Mouse (Mus musculus): ENCODE data around the gene Prkcb.

The Prkcb gene

DNA sequence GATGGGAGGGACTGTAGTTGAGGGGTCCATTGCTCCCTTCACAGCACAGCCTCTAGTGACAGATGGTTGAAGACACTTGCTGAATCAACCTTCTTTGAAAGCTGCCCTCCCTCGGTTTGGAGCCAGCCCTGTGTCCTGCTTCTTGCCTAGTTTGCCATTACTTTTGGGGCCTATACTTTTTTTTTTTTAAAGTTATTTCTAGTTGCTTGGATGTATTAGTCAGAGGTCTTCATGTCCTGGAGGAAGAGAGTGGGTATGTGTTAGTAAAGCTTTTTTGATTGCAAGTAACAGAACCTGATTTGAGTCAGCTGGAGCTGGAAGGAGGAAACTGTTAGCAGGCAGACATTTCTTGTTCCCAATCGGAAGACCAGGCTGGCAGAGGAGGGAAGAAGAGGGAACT, 62.2 kb downstream of the Prkcb start:
- DNase-seq (ENCODE audit: low read depth, low spot score) = no peak
- H3K27me3 ChIP-seq (ENCODE audit: control insufficient read depth, insufficient read depth, low read length, poor library complexity, severe bottlenecking) = no peaks in the 10 kb centered on the region

DNA sequence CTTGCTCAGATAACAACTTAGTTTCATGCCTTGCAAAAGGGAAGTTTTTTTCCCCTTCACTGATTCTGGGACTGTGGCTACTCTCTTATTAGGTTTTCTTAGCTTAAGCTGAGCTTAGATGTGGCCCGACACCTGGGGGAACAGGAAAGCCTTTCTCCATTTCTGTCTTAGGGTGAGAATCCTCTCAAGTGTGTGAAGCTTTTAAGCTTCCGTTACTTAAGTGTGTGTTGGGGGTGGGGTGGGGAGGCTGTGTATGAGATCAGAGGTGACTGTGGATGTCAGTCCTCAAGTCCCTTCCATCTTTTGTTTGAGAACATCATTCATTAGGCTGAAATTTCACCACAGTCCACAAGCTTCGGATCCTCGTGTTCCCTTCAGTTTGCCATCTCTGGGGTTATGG, 63.3 kb downstream of the Prkcb start:
- peak; percentile 54 for DNase-seq (ENCODE audit: low read depth, low spot score)
- no peaks in the 10 kb centered on the region for H3K36me3 ChIP-seq (ENCODE audit: control insufficient read depth, insufficient read depth, low read length, poor library complexity, severe bottlenecking)
- no peaks in the 10 kb centered on the region for H3K27me3 ChIP-seq (ENCODE audit: control insufficient read depth, insufficient read depth, low read length, poor library complexity, severe bottlenecking)

More for the DNA sequence above, 62.2 kb downstream of the Prkcb start:
- H3K36me3 ChIP-seq (ENCODE audit: control insufficient read depth, insufficient read depth, low read length, poor library complexity, severe bottlenecking) = no peaks in the 10 kb centered on the region

GRCm38 (mm10) chr7:122352566-122353277, 64.2 kb downstream of the Prkcb start:
- H3K36me3 ChIP-seq (ENCODE audit: control insufficient read depth, insufficient read depth, low read length, poor library complexity, severe bottlenecking) = no peaks in the 10 kb centered on the region
- H3K27me3 ChIP-seq (ENCODE audit: control insufficient read depth, insufficient read depth, low read length, poor library complexity, severe bottlenecking) = no peaks in the 10 kb centered on the region
- peak; percentile 62 for DNase-seq (ENCODE audit: low read depth, low spot score)

DNA sequence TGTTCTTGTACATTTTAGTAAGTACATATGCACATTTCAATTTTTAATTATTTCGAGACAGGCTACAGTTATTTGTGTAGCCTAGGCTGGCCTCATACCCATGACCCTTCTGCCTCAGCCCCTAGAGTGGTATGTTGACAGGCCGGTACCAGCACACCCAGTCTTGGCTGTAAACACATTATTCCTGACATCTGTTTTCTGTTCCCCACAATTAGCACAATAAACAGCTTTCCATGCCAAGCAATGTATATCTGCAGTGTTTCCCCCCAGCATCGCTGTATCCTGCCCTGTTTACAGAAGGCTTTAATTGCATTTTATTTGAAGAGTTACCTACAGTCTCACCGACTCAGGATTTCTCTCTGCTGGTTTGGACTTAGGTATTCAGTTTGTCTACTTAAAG, 64.8 kb downstream of the Prkcb start:
- Histone ChIP-seq H3K27me3 (ENCODE audit: control insufficient read depth, insufficient read depth, low read length, poor library complexity, severe bottlenecking) (no peaks in the 10 kb centered on the region), H3K36me3 (ENCODE audit: control insufficient read depth, insufficient read depth, low read length, poor library complexity, severe bottlenecking) (no peaks in the 10 kb centered on the region)
- DNase-seq (ENCODE audit: low read depth, low spot score) = no peak

GRCm38 (mm10) chr7:122356941-122357340, 68.4 kb downstream of the Prkcb start:
- Histone ChIP-seq H3K27me3 (ENCODE audit: control insufficient read depth, insufficient read depth, low read length, poor library complexity, severe bottlenecking) (no peaks in the 10 kb centered on the region), H3K36me3 (ENCODE audit: control insufficient read depth, insufficient read depth, low read length, poor library complexity, severe bottlenecking) (no peaks in the 10 kb centered on the region)
- DNase-seq (ENCODE audit: low read depth, low spot score) = no peak

GRCm38 (mm10) chr7:122357847-122358246, 69.3 kb downstream of the Prkcb start:
- H3K27me3 ChIP-seq (ENCODE audit: control insufficient read depth, insufficient read depth, low read length, poor library complexity, severe bottlenecking) = no peaks in the 10 kb centered on the region
- H3K36me3 ChIP-seq (ENCODE audit: control insufficient read depth, insufficient read depth, low read length, poor library complexity, severe bottlenecking) = peaks cover 2% of the 10 kb centered on the region; the same call in 1 of the 2 replicates
- DNase-seq (ENCODE audit: low read depth, low spot score) = no peak

DNA sequence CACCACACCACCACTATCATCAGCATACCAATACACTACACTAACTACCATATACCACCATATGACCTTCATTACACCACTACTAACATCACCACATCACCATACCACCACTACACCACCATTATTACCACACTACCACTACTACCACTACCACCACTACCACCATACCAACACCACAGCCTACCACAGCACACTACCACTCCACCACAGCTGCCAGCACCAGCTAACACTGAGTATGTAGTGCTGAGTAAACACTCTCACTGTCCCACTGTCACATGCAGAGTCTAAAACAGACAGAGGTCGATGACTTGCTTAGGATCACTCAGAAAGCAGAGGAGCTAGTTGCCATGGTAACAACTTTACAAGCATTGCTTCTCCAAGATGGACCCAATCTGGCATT, 78.1 kb downstream of the Prkcb start:
- DNase-seq (ENCODE audit: low read depth, low spot score) = no peak
- Histone ChIP-seq H3K27me3 (ENCODE audit: control insufficient read depth, insufficient read depth, low read length, poor library complexity, severe bottlenecking) (no peaks in the 10 kb centered on the region), H3K36me3 (ENCODE audit: control insufficient read depth, insufficient read depth, low read length, poor library complexity, severe bottlenecking) (peaks cover 2% of the 10 kb centered on the region; the same call in 1 of the 2 replicates)

- Histone ChIP-seq H3K27me3 (ENCODE audit: control insufficient read depth, insufficient read depth, low read length, poor library complexity, severe bottlenecking) (no peaks in the 10 kb centered on the region), H3K36me3 (ENCODE audit: control insufficient read depth, insufficient read depth, low read length, poor library complexity, severe bottlenecking) (peaks cover 2% of the 10 kb centered on the region; the same call in 1 of the 2 replicates)
- no peak for DNase-seq (ENCODE audit: low read depth, low spot score)
These were observed 78.9 kb downstream of the Prkcb start for GRCm38 (mm10) chr7:122367303-122368007.

DNA sequence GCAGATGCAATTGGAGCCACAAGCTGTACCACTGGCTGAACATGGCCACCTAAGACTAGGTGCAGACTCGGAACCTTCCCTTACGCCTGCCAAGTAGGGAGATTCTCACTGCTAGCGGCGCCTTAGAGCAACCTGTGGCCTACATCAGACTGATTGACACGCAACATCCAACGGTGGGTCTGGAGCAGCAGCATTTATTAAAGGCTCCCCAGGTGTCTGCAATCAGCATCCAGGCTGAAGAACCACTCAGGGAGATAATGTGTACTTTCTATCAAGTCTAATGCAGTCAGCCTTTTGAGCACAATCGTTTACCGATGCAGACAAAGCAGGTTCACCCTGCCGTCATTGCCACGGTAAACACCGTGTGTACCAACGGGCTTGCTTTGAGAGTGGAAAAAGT, 81.9 kb downstream of the Prkcb start:
- Histone ChIP-seq H3K27me3 (ENCODE audit: control insufficient read depth, insufficient read depth, low read length, poor library complexity, severe bottlenecking) (no peaks in the 10 kb centered on the region), H3K36me3 (ENCODE audit: control insufficient read depth, insufficient read depth, low read length, poor library complexity, severe bottlenecking) (peaks cover 2% of the 10 kb centered on the region; the same call in 1 of the 2 replicates)
- DNase-seq (ENCODE audit: low read depth, low spot score) = no peak

GRCm38 (mm10) chr7:122371947-122372346, 83.4 kb downstream of the Prkcb start:
- Histone ChIP-seq H3K36me3 (ENCODE audit: control insufficient read depth, insufficient read depth, low read length, poor library complexity, severe bottlenecking) (peaks cover 2% of the 10 kb centered on the region; the same call in 1 of the 2 replicates), H3K27me3 (ENCODE audit: control insufficient read depth, insufficient read depth, low read length, poor library complexity, severe bottlenecking) (no peaks in the 10 kb centered on the region)
- no peak for DNase-seq (ENCODE audit: low read depth, low spot score)

DNA sequence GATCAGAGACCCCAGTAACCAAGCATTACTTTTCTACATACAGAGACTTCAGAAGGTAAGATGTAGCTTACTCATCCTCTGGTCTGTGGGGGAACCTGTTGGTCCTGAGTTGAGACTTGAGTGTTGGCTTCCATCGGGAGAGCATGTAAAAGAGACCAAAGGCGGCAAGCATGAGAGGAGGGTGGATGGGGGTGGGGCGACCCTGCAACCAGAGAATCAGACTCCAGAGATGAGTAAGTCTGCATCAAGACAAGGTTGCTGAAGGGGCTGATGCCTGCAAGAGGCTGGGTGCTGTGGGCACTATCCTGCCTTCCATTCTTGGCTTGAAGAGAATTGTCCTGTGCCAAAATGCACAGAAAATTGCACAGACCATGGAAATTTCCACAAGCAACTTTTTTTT, 83.8 kb downstream of the Prkcb start:
- H3K36me3 ChIP-seq (ENCODE audit: control insufficient read depth, insufficient read depth, low read length, poor library complexity, severe bottlenecking) = peaks cover 2% of the 10 kb centered on the region; the same call in 1 of the 2 replicates
- DNase-seq (ENCODE audit: low read depth, low spot score) = no peak
- H3K27me3 ChIP-seq (ENCODE audit: control insufficient read depth, insufficient read depth, low read length, poor library complexity, severe bottlenecking) = no peaks in the 10 kb centered on the region

DNA sequence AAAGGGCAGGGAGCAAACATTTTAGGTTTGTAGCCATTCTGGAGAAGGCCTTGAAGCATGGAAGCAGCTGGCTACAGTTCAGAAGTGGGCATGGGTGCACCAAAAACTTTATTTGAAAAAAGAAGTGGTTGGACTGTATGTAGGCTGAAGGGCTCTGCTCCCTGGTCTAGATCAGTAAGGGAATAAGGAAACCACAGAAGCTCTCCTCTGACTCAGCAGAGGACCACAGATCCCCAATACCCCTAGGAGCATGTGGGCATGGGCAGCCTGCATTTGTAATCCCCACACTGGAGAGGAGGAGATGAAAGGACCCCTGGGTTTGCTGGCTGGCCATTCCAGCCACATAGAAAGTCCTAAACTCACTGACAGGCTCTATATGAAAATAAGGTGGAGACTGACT, 88.3 kb downstream of the Prkcb start:
- Histone ChIP-seq H3K27me3 (ENCODE audit: control insufficient read depth, insufficient read depth, low read length, poor library complexity, severe bottlenecking) (no peaks in the 10 kb centered on the region), H3K36me3 (ENCODE audit: control insufficient read depth, insufficient read depth, low read length, poor library complexity, severe bottlenecking) (peaks cover 2% of the 10 kb centered on the region)
- no peak for DNase-seq (ENCODE audit: low read depth, low spot score)

DNA sequence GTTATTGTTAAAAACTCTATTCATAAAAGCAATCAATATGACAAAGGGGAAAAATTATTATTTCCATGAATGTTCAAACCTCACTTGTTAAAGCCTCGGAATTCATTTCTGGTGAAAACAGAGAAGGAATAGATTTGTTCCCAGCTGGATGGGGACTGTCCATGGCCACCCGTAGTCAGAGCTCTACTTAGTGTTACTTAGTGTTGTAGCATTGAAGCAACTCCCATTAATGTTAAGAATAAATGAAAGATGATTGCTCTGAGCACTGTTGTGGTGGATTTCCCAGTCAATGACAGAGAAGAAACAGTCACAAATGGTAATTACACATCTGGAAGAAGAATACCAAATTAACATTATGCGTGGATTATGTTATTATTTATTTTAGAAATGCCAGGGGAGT, 89.4 kb downstream of the Prkcb start:
- Histone ChIP-seq H3K36me3 (ENCODE audit: control insufficient read depth, insufficient read depth, low read length, poor library complexity, severe bottlenecking) (peaks cover 2% of the 10 kb centered on the region), H3K27me3 (ENCODE audit: control insufficient read depth, insufficient read depth, low read length, poor library complexity, severe bottlenecking) (no peaks in the 10 kb centered on the region)
- DNase-seq (ENCODE audit: low read depth, low spot score) = no peak

DNA sequence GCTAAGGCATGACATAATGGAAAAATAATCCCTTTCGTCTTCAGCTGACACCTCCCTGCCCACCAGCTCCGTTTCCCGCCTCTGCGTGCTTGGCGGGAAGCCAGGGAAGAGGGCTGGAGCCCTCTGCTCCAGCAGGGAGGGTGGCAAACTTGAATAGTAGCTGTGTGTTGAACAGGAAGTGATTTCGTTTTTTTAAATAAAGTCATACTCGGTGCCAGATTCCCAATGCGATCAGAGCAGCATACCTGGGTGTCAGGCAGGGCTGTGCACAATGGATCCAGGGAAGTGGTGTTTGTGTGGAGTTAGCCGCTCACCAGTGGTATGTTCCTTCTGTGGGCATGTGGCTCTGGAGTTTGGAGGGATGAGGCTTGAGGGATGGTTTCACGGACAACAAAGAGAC, 89.9 kb downstream of the Prkcb start:
- Histone ChIP-seq H3K36me3 (ENCODE audit: control insufficient read depth, insufficient read depth, low read length, poor library complexity, severe bottlenecking) (peaks cover 2% of the 10 kb centered on the region), H3K27me3 (ENCODE audit: control insufficient read depth, insufficient read depth, low read length, poor library complexity, severe bottlenecking) (no peaks in the 10 kb centered on the region)
- DNase-seq (ENCODE audit: low read depth, low spot score) = no peak

DNA sequence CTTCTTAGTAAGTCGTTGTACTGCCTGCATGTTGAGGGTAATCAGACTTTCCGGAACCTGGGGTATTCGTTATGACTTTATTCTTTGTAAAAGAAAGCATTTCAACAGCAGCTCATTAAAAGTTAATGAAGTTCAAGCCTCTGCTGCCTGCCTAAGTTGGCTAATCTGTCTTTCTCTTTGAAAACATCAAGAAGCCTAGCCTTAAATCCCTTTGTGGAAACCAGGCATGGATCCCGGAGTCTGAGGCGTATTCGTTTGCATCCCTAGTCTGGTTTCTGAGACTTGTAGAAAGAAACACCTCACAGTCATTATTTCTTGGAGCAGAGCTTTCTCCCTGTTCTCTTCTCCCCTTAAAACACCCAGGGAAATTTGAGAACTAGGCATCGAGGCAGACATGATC, 90.7 kb downstream of the Prkcb start:
- Histone ChIP-seq H3K36me3 (ENCODE audit: control insufficient read depth, insufficient read depth, low read length, poor library complexity, severe bottlenecking) (peaks cover 4% of the 10 kb centered on the region), H3K27me3 (ENCODE audit: control insufficient read depth, insufficient read depth, low read length, poor library complexity, severe bottlenecking) (no peaks in the 10 kb centered on the region)
- DNase-seq (ENCODE audit: low read depth, low spot score) = no peak

Data from splenic B cell, adult 2 months (primary cell).